Mouse (Mus musculus) granulocyte monocyte progenitor cell, adult 5-6 weeks (primary cell): Measurements from ENCODE around the gene Mtrex. TPM values are rescaled to one million over a fixed set of nuclear protein-coding genes. Genes with fewer than 3 reads are reported as not detected.

Experiments used
- ATAC-seq: replicated peaks from 2 replicates; pipeline ENCODE4 v1.8.0; 2016; ENCODE audit warnings: mild to moderate bottlenecking, moderate TSS enrichment, inconsistent platforms; ENCODE audit not compliant: poor library complexity, severe bottlenecking
- total RNA-seq, 2 experiments: library from RNA; stranded (forward) in 1 of 2; stranded (reverse) in 1 of 2; fragments of 200-712, 200-1000 nt in 1 of 2; fragments of >200 nt in 1 of 2; fragmentation: Nextera tagmentation in 1 of 2; gene quantifications; 2 replicates each; pipeline ENCODE4 v1.2.3; 2014 to 2017

The Mtrex gene
- total RNA-seq, 2 experiments from 2014 or later, result 37.9 to 72.6 TPM

DNA sequence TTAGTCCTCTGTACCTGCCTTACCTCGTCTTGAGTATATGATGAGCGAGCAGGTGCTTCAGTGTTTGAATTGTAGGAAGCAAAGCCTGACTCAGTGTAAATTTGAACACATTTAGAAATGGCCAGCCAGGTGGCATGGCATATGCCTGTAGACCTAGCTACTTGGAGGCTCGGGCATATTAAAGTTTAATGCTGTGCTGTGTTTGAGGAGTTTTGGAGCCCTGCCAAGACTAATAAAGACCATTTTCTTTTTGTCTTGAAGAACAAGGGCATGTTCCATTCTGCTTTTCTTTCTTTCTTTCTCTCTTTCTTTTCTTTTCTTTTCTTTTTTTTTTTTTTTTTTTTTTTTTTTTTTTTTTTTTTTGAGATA, 93.3 kb downstream of the Mtrex start:
- ATAC-seq, result no peak

DNA sequence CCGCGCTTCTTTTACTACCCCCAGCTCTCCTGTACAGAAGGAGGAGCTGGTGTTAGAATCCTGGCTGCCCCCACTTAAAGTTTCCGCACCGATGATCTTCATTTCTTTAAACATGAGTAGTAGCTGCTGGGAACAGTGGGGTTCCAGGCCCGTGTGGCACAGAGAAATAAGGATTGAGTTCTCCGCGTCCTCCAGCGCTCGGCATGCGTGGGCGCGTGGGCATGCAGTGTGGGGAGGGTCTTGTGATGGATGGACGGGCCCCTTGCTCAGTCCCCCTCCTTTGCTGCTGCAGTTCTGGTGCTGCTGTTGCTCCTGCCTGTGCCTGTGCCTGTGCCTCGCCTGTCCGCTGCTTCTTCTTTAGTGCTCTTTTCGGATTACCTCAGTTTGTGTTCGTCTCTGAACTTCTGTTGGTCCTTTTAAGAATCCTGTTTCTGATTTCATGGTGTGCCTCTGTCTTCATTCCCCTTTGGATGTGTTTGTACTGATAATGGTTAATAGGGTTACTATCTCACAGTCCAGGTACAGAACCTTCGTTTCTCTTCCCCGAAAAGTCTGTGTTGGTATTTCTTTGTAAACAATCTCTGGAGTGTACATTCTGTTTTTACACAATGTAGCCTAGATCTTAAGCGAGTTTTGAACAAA, 93.8 kb downstream of the Mtrex start:
- ATAC-seq, result no peak

DNA sequence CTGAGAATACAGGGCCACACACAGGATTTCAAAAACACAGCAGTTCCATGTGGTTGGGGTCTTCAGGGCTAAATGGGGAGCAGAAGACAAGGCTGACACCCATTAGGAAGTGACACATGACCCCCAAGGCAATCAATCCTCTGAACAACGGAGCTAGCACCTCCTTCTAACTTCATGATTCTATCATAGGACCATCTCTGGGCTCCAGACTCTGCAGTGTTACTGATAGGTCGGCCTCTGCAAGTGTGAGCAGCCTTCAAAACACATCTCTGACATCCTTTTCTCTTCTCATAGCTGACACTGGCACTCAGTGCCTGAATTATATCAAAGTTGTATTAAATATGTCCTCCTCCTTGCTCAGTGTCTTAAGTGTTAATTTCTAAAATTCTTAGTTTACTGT, 94.6 kb downstream of the Mtrex start:
- ATAC-seq, result no peak

DNA sequence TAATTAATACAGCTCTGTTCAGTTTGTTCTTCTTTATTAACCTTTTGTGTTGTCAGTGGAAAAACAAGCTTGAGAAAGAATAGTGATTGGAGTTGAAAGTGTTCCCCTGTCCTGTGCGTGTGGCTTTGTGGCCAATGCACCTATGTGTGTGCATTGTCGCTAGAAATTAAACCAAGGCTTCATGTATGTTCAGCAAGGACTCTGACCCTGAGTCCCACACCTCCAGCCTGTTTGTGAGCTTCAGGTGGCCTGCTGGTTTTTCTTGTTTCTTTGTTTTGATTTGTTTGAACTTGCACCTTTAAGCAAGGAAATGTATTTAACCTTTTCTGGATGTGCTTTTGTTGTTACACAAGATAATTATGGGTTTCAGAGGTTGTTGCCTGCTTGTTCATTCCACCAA, 97.6 kb downstream of the Mtrex start:
- ATAC-seq, result no peak

DNA sequence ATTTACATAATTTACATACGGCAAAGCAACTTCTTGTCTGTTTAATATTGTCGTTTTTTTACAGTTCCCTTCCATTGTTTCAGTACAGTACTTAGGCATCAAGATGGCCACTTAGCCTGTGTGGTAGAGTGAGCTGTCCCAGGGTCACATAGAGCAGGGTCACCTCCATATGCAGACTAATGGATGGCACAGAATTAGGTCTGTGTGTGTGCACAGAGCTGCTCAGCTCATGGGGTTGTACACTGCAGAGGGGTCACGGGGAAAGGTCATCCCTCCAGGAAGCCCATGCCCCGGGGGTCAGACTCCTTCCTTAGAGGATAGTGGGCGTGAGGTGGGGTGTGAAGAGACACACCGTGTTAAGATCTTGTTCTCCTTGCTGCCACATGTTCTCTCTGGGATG, 101.7 kb downstream of the Mtrex start:
- ATAC-seq, result no peak

DNA sequence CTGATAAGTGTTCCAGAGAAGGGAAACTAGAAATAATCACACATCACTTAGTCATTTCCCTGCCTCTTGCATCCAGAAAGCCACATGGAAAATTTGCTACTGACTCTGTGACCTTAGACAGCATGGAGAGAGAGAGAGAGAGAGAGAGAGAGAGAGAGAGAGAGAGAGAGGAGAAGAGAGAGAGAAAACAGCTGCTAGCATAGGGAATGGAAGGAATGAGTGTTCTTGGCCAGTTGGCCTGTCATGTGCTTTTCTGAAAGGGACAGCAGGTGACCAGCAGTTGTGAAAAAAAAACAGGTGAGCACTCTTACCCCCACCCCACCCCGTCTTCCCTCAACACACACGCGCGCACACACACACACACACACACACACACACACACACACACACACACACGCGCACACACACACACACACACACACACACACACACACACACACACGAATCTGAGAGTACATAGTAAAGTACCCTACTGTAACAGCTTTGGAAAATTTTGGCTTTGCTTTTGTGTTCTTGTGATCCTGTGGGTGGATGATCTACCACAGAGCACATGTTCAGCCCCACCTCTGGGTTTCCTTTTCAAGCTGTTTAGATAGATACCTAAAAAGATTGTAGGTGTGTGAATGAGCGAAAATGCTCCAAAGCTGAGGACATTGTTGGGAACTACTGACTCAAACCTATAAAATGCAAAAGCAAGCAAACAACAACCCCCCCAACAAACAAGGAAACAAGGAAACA, 103.1 kb downstream of the Mtrex start:
- no peak for ATAC-seq

DNA sequence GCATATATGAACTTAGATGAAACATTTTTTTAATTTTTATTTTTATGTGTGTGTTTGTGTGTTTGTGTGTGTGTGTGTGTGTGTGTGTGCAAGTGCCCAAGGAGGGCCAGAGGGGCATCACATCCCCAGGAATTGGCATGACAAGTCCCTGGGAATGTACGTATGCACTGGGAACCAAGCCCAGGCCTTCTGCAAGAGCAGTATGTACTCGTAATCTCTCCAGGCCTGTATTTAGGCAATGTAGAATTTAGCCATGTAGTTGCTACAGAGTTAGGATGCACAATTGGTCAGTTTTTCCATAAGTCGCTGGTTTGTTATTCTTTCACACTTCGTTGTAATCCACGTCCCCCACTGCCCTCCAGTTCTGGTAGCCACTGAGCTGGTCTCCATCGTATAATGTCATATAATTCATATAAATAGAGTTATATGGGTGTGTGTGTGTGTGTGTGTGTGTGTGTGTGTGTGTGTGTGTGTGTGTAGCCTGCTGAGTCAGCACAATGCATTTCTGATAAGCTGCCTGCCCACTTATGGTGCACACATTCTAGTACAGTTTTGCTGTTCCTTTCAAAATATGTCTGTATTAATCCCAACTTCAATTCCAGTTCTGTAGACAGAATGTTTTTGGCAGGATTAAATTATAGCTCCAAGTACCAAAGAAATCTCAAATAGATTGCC, 103.8 kb downstream of the Mtrex start:
- no peak for ATAC-seq

DNA sequence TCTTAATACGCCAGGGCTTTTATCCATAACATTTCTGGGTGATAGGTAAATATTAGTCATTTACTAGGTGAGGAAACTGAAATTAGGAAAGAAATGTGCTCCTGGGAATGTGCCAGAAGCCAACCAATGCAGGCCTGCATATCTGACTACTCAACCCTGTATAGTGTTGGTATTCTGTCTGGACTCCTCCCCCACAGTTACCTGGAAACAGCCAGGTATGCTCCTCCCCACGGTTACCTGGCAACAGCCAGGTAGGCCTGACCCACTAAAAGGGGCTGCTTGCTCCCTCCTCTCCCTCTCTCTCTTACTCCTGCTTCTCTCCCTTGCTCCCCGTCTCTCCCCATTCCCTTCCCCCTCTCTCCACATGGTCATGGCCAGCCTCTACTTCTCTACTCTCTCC, 104.8 kb downstream of the Mtrex start:
- ATAC-seq, result no peak

DNA sequence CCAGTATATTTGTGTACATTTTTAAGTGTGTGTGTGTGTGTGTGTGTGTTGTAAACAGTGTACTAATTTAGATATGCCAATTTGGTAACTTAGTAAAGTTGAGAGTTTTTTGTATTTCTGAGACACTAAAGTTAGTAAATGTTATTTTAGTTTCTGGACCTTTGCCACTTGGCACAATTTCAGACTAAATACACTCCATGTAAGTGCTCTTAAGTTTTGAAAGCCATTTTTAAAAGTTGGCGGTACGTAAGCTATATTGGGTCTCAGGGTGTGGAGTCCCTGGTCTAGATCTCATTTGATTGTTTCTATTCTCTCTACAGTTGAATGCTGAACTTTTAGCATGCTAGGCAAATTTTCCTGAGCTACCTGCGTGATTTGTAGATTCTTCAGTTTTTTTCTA, 109.1 kb downstream of the Mtrex start:
- no peak for ATAC-seq

Other genes starting within 250 kb of the Mtrex start
- not detected in 2 replicates for gene Plpp1, start 126.6 kb downstream of the Mtrex start, total RNA-seq (2014; fragmentation: Nextera tagmentation)
- not detected in 2 replicates for gene Plpp1, start 126.6 kb downstream of the Mtrex start, total RNA-seq (2017)
- 14.8 and 16.9 TPM in 2 replicates for gene Dhx29, start 56 bp upstream of the Mtrex start, total RNA-seq (2014; fragmentation: Nextera tagmentation)
- gene Dhx29, start 56 bp upstream of the Mtrex start, total RNA-seq (2017), result 25.6 and 29.3 TPM in 2 replicates
- gene Ccno, start 60.4 kb upstream of the Mtrex start, total RNA-seq (2014; fragmentation: Nextera tagmentation), result 1.7 TPM in 1 of 2 replicates, not detected in the other
- 1.3 and 6.3 TPM in 2 replicates for gene Ccno, start 60.4 kb upstream of the Mtrex start, total RNA-seq (2017)
- not detected in 2 replicates for gene Mcidas, start 66.4 kb upstream of the Mtrex start, total RNA-seq (2014; fragmentation: Nextera tagmentation)
- not detected in 2 replicates for gene Mcidas, start 66.4 kb upstream of the Mtrex start, total RNA-seq (2017)
- not detected in 2 replicates for gene Cdc20b, start 107.7 kb upstream of the Mtrex start, total RNA-seq (2014; fragmentation: Nextera tagmentation)
- not detected in 2 replicates for gene Cdc20b, start 107.7 kb upstream of the Mtrex start, total RNA-seq (2017)
- not detected in 2 replicates for gene Gpx8, start 119.0 kb upstream of the Mtrex start, total RNA-seq (2014; fragmentation: Nextera tagmentation)
- gene Gpx8, start 119.0 kb upstream of the Mtrex start, total RNA-seq (2017), result not detected in 2 replicates
- not detected in 2 replicates for gene Gzma, start 173.6 kb upstream of the Mtrex start, total RNA-seq (2014; fragmentation: Nextera tagmentation)
- gene Gzma, start 173.6 kb upstream of the Mtrex start, total RNA-seq (2017), result 3.3 TPM in 1 of 2 replicates, not detected in the other